Mouse (Mus musculus) ovary, postnatal 36 days (tissue): ENCODE data around the gene Eif4e3.

Experiments used
- DNase-seq: peaks from one replicate; pipeline ENCODE4 v3.0.0; 2022; ENCODE audit warnings: low spot score, mixed read lengths

The Eif4e3 gene

GRCm38 (mm10) chr6:99666318-99667171 is at the start of gene Eif4e3, which contains the start of gene Gm20696:
Gene Eif4e3 (minus strand): TSS chr6:99666771.
Gene Gm20696 (minus strand): TSS chr6:99666797.
- DNase-seq, result peak; percentile 67

GRCm38 (mm10) chr6:99715913-99716312 is 49.3 kb upstream of the Eif4e3 start:
- no peak for DNase-seq

GRCm38 (mm10) chr6:99715191-99715590 is 48.6 kb upstream of the Eif4e3 start:
- no peak for DNase-seq

GRCm38 (mm10) chr6:99713256-99713655 is 46.7 kb upstream of the Eif4e3 start:
- no peak for DNase-seq

- no peak for DNase-seq
Observed at GRCm38 (mm10) chr6:99711576-99712101, 45.1 kb upstream of the Eif4e3 start.

GRCm38 (mm10) chr6:99700484-99700883 is 33.9 kb upstream of the Eif4e3 start:
- DNase-seq, result no peak

GRCm38 (mm10) chr6:99692916-99693841 is 26.6 kb upstream of the Eif4e3 start:
- peak; percentile 43 for DNase-seq

GRCm38 (mm10) chr6:99692206-99692915 is 25.8 kb upstream of the Eif4e3 start, which contains the start of gene Gpr27:
Gene Gpr27 (plus strand): TSS chr6:99692679.
- DNase-seq, result peak; percentile 40

GRCm38 (mm10) chr6:99691666-99692205 is 25.2 kb upstream of the Eif4e3 start:
- DNase-seq, result no peak

GRCm38 (mm10) chr6:99688513-99688912 is 21.9 kb upstream of the Eif4e3 start:
- DNase-seq, result no peak

GRCm38 (mm10) chr6:99684899-99685298 is 18.3 kb upstream of the Eif4e3 start:
- DNase-seq, result no peak

- DNase-seq, result no peak
Observed at GRCm38 (mm10) chr6:99683974-99684373, 17.4 kb upstream of the Eif4e3 start.

- no peak for DNase-seq
Observed at GRCm38 (mm10) chr6:99678108-99678507, 11.5 kb upstream of the Eif4e3 start.

- no peak for DNase-seq
Observed at GRCm38 (mm10) chr6:99677325-99677724, 10.8 kb upstream of the Eif4e3 start.

GRCm38 (mm10) chr6:99674482-99674881 is 7.9 kb upstream of the Eif4e3 start:
- DNase-seq, result no peak

- no peak for DNase-seq
Observed at GRCm38 (mm10) chr6:99671768-99672167, 5.2 kb upstream of the Eif4e3 start.

GRCm38 (mm10) chr6:99670481-99671119 is 4.0 kb upstream of the Eif4e3 start:
- DNase-seq, result peak; percentile 27

GRCm38 (mm10) chr6:99669481-99670325 is 3.1 kb upstream of the Eif4e3 start:
- no peak for DNase-seq

- no peak for DNase-seq
Observed at GRCm38 (mm10) chr6:99667290-99667689, 719 bp upstream of the Eif4e3 start.
